Mouse (Mus musculus): ENCODE measurements at regions not wholly inside any gene's neighbourhood (a gene's known extent, or its start where the extent isn't known, plus 50 kb on each side); places are given as distances from the start of the nearest gene placed in this dataset.
"Not testable (repeated sequence)": the region's sequence is repeated elsewhere in the genome, so short reads cannot be mapped to it uniquely, and the experiment has no call there.

DNA sequence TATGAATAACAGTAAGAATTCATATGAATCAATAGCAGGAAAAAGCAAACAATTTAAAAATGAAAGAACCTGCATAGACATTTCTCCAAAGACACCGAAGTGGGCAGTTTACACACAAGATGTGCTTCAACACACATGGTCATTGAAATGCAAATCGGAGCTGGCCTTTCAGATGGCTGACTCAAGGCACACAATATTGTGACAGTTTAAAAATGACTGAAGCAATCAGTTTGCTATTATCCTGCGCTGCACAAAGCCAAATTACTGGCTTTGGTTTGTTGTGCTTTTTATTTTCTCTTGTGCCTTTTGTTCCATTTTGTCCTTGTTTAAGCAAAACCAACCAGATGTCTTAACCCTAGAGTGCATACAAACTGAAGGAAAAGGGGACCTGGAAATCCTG, 449.4 kb downstream of the Cbln4 start:
- no peak for DNase-seq (ENCODE audit: low read depth, low spot score)

DNA sequence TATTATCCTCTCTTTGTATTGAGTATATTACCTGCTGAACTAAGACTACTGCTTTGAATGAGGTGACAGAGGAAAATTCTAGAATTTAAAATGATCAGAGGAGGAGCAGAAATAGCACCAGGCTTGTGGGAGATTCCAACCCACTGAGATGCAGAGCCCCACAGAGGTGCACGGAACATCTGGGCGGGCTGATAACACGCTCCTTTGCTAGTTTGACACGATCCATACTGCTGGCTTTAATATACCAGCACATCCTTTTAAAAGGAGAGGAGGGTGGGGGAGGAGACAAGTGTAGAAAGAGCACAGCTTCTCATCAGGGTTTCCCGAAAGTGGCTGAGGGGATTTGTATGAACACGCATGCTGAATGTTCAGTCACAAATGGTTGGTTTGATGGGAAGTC, 451.0 kb downstream of the Cbln4 start:
- DNase-seq (ENCODE audit: low read depth, low spot score): no peak

DNA sequence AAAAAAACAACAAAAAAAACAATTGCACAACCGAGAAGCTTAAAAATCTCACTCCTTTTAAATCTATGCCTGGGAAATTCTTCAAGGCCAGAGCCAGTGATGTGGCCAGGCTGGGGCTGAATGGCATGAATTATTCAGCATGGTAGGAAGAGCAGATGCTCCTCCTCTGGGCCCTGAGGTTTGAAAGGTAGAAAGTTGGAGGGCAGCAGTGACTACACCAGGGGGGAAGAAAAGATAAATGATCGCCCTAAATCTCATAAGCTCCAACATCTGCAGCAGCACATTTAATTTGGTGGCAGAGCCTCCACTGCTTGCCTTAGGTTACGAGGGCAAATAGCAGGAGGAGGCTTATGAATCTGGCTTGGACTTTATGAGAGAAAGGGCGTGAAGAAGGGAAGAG, 455.1 kb downstream of the Cbln4 start:
- no peak for DNase-seq (ENCODE audit: low read depth, low spot score)

DNA sequence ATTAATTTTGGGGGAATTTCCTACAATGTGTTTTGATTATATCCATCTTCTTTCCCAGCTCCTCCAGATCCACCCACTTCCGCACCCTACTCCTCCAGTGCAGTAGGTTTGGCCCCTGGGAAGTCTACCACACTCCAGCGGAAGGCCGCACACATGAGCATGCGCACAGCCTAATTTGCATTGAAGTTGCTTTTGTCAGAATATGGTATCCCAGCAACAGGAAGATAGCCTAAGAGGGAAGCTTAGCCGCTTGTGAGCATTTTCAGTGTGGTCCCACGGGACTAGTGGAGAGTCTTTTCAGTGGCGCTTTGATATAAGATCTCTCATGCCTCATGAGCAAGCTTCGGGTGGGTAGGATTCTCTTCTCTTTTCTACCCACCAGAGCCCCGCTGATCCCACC, 455.6 kb downstream of the Cbln4 start:
- DNase-seq (ENCODE audit: low read depth, low spot score): no peak

- no peak for DNase-seq (ENCODE audit: low read depth, low spot score)
Measured at GRCm38 (mm10) chr2:171586853-171587220, 456.4 kb downstream of the Cbln4 start.

GRCm38 (mm10) chr2:171586217-171586852, 456.9 kb downstream of the Cbln4 start:
- DNase-seq (ENCODE audit: low read depth, low spot score): no peak

- DNase-seq (ENCODE audit: low read depth, low spot score): no peak
Measured at GRCm38 (mm10) chr2:171574360-171574759, 468.9 kb downstream of the Cbln4 start.

DNA sequence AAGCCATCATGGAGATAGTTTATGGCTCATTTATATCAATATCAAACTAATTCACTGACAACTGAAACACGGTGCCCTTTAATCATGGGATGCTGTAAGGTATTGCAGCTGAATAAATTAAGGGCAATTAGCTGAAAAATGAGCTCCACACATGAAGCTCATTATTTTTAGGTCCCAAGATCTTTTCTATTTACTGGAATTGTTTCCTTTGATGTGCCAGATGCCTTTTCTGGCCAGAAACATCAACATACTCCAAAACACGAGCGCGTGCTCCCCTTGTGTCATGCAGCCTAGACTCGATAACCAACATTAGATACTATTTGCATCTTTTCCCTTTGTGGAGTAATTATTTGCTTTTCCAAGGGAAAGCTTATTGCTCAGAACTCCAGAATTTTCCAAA, 480.6 kb downstream of the Cbln4 start:
- DNase-seq (ENCODE audit: low read depth, low spot score): no peak

GRCm38 (mm10) chr2:171542768-171543167, 500.5 kb downstream of the Cbln4 start:
- not testable (repeated sequence) for DNase-seq (ENCODE audit: low read depth, low spot score)

DNA sequence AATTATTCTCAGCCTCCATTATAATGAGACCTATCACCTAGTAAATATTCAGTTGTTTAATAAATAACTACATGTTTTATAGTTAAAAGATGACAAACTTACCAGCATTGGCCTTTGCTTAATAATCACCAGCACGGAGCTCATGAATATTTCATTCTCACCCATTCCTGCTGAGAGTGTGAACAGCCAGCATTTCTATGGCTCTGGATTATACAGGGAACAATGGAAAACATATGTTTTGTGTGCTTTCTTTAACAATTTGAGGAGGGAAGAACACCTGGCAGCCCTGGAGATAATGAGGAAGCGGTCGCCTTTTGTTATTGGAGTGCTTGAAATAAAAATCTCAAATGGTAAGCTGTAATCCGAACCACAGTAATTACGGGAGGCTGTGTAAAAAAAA, 528.4 kb downstream of the Cbln4 start:
- no peak for DNase-seq (ENCODE audit: low read depth, low spot score)

GRCm38 (mm10) chr2:171496620-171497019, 546.6 kb downstream of the Cbln4 start:
- no peak for DNase-seq (ENCODE audit: low read depth, low spot score)

GRCm38 (mm10) chr2:171493741-171494140, 549.5 kb downstream of the Cbln4 start:
- no peak for DNase-seq (ENCODE audit: low read depth, low spot score)

GRCm38 (mm10) chr2:171487284-171487683, 556.0 kb downstream of the Cbln4 start:
- DNase-seq (ENCODE audit: low read depth, low spot score): no peak

DNA sequence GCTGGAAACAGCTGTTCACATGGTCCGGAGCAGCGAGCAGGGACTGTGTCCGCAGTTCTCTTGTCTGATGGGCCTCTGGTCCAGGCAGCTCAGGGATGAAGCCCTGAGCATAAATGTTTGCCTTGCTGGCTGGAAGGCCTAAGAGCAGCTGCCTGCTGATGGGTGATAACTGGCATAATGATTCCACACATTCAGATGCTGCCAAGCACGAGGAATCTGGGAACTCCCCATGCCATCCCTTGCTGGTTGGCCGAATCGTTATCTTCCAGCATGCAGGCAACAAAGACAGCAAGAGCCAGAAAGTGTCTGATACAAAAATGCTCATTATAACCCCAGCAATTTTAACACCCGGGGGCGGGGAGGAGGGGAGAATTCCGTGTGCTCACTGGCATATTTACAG, 590.0 kb downstream of the Cbln4 start:
- no peak for DNase-seq (ENCODE audit: low read depth, low spot score)

- DNase-seq (ENCODE audit: low read depth, low spot score): no peak
Measured at GRCm38 (mm10) chr2:171406057-171406456, 637.2 kb downstream of the Cbln4 start.

DNA sequence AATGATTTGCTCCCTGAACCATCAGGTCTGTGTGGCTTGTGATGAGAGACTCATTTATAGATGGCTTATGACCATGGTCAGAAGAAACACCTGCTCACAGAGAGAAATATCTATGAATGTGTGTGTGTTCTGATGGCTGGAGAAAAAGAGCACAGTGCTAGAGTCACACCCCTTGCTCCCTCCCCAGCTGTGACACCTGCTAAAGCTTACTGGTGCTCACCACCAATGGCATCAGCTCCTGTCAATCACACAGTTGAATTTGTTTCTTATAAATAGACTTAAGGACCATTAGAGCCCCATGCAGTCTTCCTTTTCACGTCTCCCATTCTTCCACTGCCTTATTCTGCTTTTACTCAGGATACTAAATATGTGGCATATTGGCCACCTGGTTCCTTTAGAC, 654.3 kb downstream of the Cbln4 start:
- DNase-seq (ENCODE audit: low read depth, low spot score): no peak

- no peak for DNase-seq (ENCODE audit: low read depth, low spot score)
Measured at GRCm38 (mm10) chr2:171373457-171373856, 641.9 kb downstream of the Dok5 start.

DNA sequence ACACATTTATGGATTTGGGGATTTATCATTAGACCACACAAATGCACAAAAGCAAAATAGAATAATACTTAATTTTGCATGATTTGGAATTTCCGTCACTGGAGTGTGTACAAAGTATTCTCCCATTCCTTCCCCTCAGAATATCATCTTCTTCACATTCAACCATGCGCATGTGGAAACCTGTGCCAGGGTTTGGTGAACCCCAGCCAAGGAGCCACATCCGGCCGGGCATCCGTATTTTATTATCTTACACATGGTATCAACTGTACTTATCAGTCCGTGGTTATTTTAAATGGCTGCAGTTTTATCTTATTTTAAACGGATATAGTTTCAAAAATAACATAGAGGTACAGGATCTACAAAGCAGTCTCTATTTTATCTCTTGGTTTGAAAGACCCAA, 641.4 kb downstream of the Dok5 start:
- no peak for DNase-seq (ENCODE audit: low read depth, low spot score)

DNA sequence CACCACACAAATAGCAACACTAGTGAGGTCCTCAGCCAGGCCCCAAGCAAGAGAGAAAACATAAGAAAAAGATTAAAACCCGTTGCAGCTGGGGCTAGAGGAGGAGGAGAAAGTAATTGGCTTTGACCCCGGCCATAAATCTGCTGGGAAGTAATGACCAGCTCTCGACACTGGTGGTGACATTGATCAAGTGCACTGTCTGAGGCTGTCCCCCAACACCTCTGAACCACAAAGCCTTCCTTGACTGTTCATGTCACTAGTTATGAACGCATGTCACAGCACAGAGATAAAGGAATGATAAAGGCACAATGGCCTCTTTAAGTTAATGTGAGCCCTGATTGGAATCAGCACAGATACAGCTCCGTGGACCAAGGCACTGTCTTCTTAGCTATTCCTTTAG, 640.1 kb downstream of the Dok5 start:
- no peak for DNase-seq (ENCODE audit: low read depth, low spot score)

- DNase-seq (ENCODE audit: low read depth, low spot score): no peak
Measured at GRCm38 (mm10) chr2:171365553-171365952, 633.9 kb downstream of the Dok5 start.

DNA sequence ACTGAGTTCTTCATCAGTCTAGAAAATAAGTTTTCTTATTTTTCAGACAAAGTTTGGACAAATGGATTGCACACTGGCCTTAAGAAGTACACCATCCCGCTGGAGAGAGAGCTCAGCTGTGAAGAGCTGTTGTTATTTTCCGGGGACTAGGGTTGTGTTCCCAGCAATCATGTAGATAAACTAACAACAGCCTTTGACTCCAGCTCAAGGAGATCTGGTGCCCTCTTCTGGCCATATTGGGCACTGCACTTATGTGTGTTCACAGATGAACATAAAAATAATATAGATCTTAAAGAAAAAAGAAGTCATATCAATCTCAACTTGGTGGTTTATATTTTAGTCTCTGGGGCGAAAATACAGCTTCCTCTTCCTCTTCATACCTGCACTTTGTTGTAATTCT, 633.0 kb downstream of the Dok5 start:
- DNase-seq (ENCODE audit: low read depth, low spot score): no peak

DNA sequence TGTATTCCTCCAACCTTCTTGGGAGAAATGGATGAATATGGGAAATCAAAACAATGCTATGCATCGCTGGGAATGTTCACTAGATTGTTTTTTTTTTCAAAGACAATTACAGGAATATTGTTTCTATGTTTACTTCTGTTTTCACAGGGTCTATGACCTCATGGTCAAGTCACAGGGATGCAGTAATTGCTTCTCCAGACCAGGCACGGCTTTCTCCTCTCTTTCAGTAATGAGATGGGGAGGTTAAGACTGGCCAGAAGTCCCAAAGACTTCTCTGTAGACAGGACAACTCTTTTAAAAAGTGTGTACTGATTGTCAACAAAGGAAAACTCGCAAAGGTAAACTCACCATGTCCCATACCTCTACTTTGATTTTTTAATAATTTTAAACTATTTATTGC, 631.8 kb downstream of the Dok5 start:
- DNase-seq (ENCODE audit: low read depth, low spot score): no peak

- no peak for DNase-seq (ENCODE audit: low read depth, low spot score)
Measured at GRCm38 (mm10) chr2:171358071-171358760, 626.6 kb downstream of the Dok5 start.

GRCm38 (mm10) chr2:171348156-171348555, 616.5 kb downstream of the Dok5 start:
- DNase-seq (ENCODE audit: low read depth, low spot score): no peak
